ENCODE assay signal across 10 mouse cellular contexts in genomic region chr4:132075796-132076195, GRCm38 (mm10). TPM values are rescaled to one million over a fixed set of nuclear protein-coding genes. Genes with fewer than 3 reads are reported as not detected.
DNase-seq lines count a peak whose midpoint lies in the region; ATAC-seq and TF ChIP-seq lines count a peak whose summit lies in the region.
"Had no signal": no experiment of that assay in that cellular context is flagged by ENCODE, and none has a peak within 500 bp of the region (broad histone marks: within the 10 kb centered on the region; RNA-seq: fewer than 3 reads in every experiment).

No protein-coding gene starts in this region.

- TF ChIP-seq EP300 in heart, adult 2 months (IDR thresholded peaks at IDR 0.05; ENCODE audit: insufficient read depth, low read depth, low read length), result no peak

- H3K36me3 ChIP-seq in heart, adult 2 months (ENCODE audit: control insufficient read depth, insufficient read depth, low read length), result 0 out of 2 replicates have a peak, but pooled peaks cover 2% of the 10 kb centered on the region
- H3K36me3 ChIP-seq in E14TG2a.4 (ENCODE audit: insufficient read depth, low read length), result no peaks in the 10 kb centered on the region
- no peaks in the 10 kb centered on the region for H3K36me3 ChIP-seq in forebrain, embryonic 11.5 days (ENCODE audit: control insufficient read depth, insufficient read depth, low read length)
- no peaks in the 10 kb centered on the region for H3K36me3 ChIP-seq in limb, embryonic 15.5 days

- H3K79me2 ChIP-seq in heart, adult 2 months (replicated peaks; ENCODE audit: control insufficient read depth, insufficient read depth, low read length), result 0 out of 2 replicates have a peak, but pooled peaks cover 4% of the 10 kb centered on the region

- H3K9me3 ChIP-seq in E14TG2a.4 (ENCODE audit: low read length), result no peaks in the 10 kb centered on the region
- H3K9me3 ChIP-seq in forebrain, embryonic 11.5 days (ENCODE audit: control insufficient read depth, low read length), result no peaks in the 10 kb centered on the region
- H3K9me3 ChIP-seq in limb, embryonic 15.5 days, result no peaks in the 10 kb centered on the region

- no peak for TF ChIP-seq POLR2A in heart, adult 2 months (IDR thresholded peaks at IDR 0.05; ENCODE audit: insufficient read depth, low read depth, low read length)

- H3K4me1 ChIP-seq in heart, adult 2 months (ENCODE audit: control insufficient read depth, insufficient read depth, low read length), result peaks cover 17% of the 10 kb centered on the region
- peaks cover 47% of the 10 kb centered on the region for H3K4me1 ChIP-seq in E14TG2a.4 (replicated peaks; ENCODE audit: low read depth, low read length)
- peaks cover 6% of the 10 kb centered on the region; the same call in 1 of the 2 replicates for H3K4me1 ChIP-seq in forebrain, embryonic 11.5 days (replicated peaks; ENCODE audit: control insufficient read depth, insufficient read depth, low read length)
- H3K4me1 ChIP-seq in limb, embryonic 15.5 days, result peaks cover 27% of the 10 kb centered on the region

- intact Hi-C loops in heart, adult 2 months (cut with DNase I), result loop anchor here (2.0 kb wide), 1 partner anchor 43 kb away; no protein-coding TSS in a partner anchor

- no peaks in the 10 kb centered on the region for H3K27me3 ChIP-seq in heart, adult 2 months (ENCODE audit: control insufficient read depth, insufficient read depth, low read length)
- H3K27me3 ChIP-seq in E14TG2a.4 (ENCODE audit: insufficient read depth, low read length), result peaks cover 43% of the 10 kb centered on the region
- peaks cover 13% of the 10 kb centered on the region; the same call in 1 of the 2 replicates for H3K27me3 ChIP-seq in forebrain, embryonic 11.5 days (ENCODE audit: control insufficient read depth, insufficient read depth, low read length)
- H3K27me3 ChIP-seq in limb, embryonic 15.5 days, result no peaks in the 10 kb centered on the region

- WGBS in heart, adult 2 months, result 56% methylated on average over 1 of the region's 1 CpGs
- 26% methylated on average over 1 of the region's 1 CpGs for WGBS in forebrain, embryonic 11.5 days
- WGBS in limb, embryonic 15.5 days, result 53% methylated on average over 1 of the region's 1 CpGs

- no peak overlapping the region for H3K4me3 ChIP-seq in heart, adult 2 months
- peak overlapping the region; percentile 96; the same call in 1 of the 2 replicates for H3K4me3 ChIP-seq in E14TG2a.4 (replicated peaks; ENCODE audit: low read length)
- no peak overlapping the region for H3K4me3 ChIP-seq in forebrain, embryonic 11.5 days (ENCODE audit: low read depth, low read length)
- H3K4me3 ChIP-seq in limb, embryonic 15.5 days, result peak overlapping the region; percentile 72; the same call in 1 of the 2 replicates

- DNase-seq in heart, adult 2 months, result peak in 1 of 2 experiments; percentile 23
- DNase-seq in heart, adult 18-20 months, result no peak
- DNase-seq in forebrain, embryonic 11.5 days (ENCODE audit: low spot score), result no peak
- no peak for DNase-seq in adipocyte (ENCODE audit: low spot score)
- DNase-seq in cerebellum, postnatal 14 days, result no peak

- no peak for TF ChIP-seq CTCF in heart, adult 2 months (IDR thresholded peaks at IDR 0.05)
- TF ChIP-seq CTCF in E14TG2a.4 (conservative IDR thresholded peaks at IDR 0.05; ENCODE audit: low read length), result no peak

- H3K9ac ChIP-seq in heart, adult 2 months (ENCODE audit: low read depth, low read length), result no peak overlapping the region
- H3K9ac ChIP-seq in forebrain, embryonic 11.5 days (ENCODE audit: low read length), result no peak overlapping the region
- H3K9ac ChIP-seq in limb, embryonic 15.5 days, result no peak overlapping the region

- H3K4me2 ChIP-seq in forebrain, embryonic 11.5 days (ENCODE audit: low read depth, low read length, severe bottlenecking), result peak overlapping the region; percentile 96; the same call in 1 of the 2 replicates
- H3K4me2 ChIP-seq in limb, embryonic 15.5 days, result peak overlapping the region; percentile 99

- H3K27ac ChIP-seq in heart, adult 2 months, result peak overlapping the region; percentile 91
- H3K27ac ChIP-seq in forebrain, embryonic 11.5 days (ENCODE audit: low read depth, low read length), result no peak overlapping the region
- H3K27ac ChIP-seq in limb, embryonic 15.5 days, result 0 out of 2 replicates have a peak overlapping the region, but pooled peaks have one; percentile 5

- no peak for ATAC-seq in forebrain, embryonic 11.5 days (replicated peaks; ENCODE audit: low FRiP score)
- ATAC-seq in limb, embryonic 15.5 days (ENCODE audit: insufficient number of reproducible peaks, low FRiP score, low TSS enrichment, low read depth), result no peak
- no peak for ATAC-seq in monocyte, adult 5-6 weeks (replicated peaks; ENCODE audit: insufficient number of reproducible peaks, low FRiP score, low TSS enrichment, poor library complexity, severe bottlenecking)

RNA-seq across cellular contexts. Expression of gene Epb41, which starts 0.7 kb away (rescaled TPM):
- total RNA-seq in heart, adult 2 months (2021), result 100 to 1,000 TPM; 128 to 256 TPM
- 58.7 and 62.5 TPM in 2 replicates for polyA plus RNA-seq in heart, adult 2 months (2012; rRNA removed)
- 100 to 1,000 TPM; 110 to 142 TPM for total RNA-seq in heart, adult 18-20 months (2021)
- 135 and 145 TPM in 2 replicates for polyA plus RNA-seq in forebrain, embryonic 11.5 days (2014; fragmentation: Nextera tagmentation; extraction: Ambion mirVana)
- 57.3 and 59.8 TPM in 2 replicates for polyA plus RNA-seq in limb, embryonic 15.5 days (2015; fragmentation: Nextera tagmentation; extraction: Ambion mirVana)
- 92.6 to 112 TPM (median 98.1 TPM) in 3 replicates for total RNA-seq in monocyte, adult 5-6 weeks (2017)

RNA-seq across cellular contexts. Expression of gene Gm10300, which starts 1.3 kb away (rescaled TPM):
- under 1 TPM; 0.11 to 0.13 TPM for total RNA-seq in heart, adult 2 months (2021)
- polyA plus RNA-seq in heart, adult 2 months (2012; rRNA removed), result 0.08 and 0.12 TPM in 2 replicates
- total RNA-seq in heart, adult 18-20 months (2021), result under 1 TPM in 1 of 2 experiments, not detected in 1; 0.13 TPM
- not detected in 2 replicates for polyA plus RNA-seq in forebrain, embryonic 11.5 days (2014; fragmentation: Nextera tagmentation; extraction: Ambion mirVana)
- polyA plus RNA-seq in limb, embryonic 15.5 days (2015; fragmentation: Nextera tagmentation; extraction: Ambion mirVana), result 0.10 TPM in 2 replicates
- total RNA-seq in monocyte, adult 5-6 weeks (2017), result 0.19 to 2.2 TPM (median 0.85 TPM) in 3 replicates
- total RNA-seq: ES-E14 had no signal
- polyA plus RNA-seq: embryonic facial prominence, embryonic 11.5 days had no signal

Comparison
In these comparisons a context has a peak if more than half of its experiments do, and no peak if none do; other contexts are left out.
1. H3K4me3 ChIP-seq: peak in E14TG2a.4 (single experiment) and limb, embryonic 15.5 days (single experiment); none in heart, adult 2 months (single experiment) and forebrain, embryonic 11.5 days (single experiment).